Mouse (Mus musculus) urinary bladder, adult 2 months (tissue): ENCODE measurements around the gene Prss45. TPM values are rescaled to one million over a fixed set of nuclear protein-coding genes. Genes with fewer than 3 reads are reported as not detected.

Experiments
- polyA plus RNA-seq: library from polyadenylated mRNA; depleted of rRNA; stranded (reverse); fragments of >200 nt; gene quantifications from 2 replicates; pipeline ENCODE4 v1.2.3, GENCODE M21; 2012; rRNA removed

The Prss45 gene
- polyA plus RNA-seq, 1 experiment: not detected

Other genes starting within 250 kb of the Prss45 start
- gene Nradd, start 210.1 kb upstream of the Prss45 start, polyA plus RNA-seq: 26.8 and 36.6 TPM in 2 replicates
- gene Nbeal2, start 180.4 kb upstream of the Prss45 start, polyA plus RNA-seq: 42.8 and 59.9 TPM in 2 replicates
- 119 and 152 TPM in 2 replicates for gene Ccdc12, start 178.1 kb upstream of the Prss45 start, polyA plus RNA-seq
- gene Myl3, start 92.7 kb upstream of the Prss45 start, polyA plus RNA-seq: not detected in 2 replicates
- gene Pth1r, start 87.4 kb upstream of the Prss45 start, polyA plus RNA-seq: 20.4 and 23.0 TPM in 2 replicates
- not detected in 2 replicates for gene Prss42, start 36.4 kb upstream of the Prss45 start, polyA plus RNA-seq
- gene Prss44, start 20.6 kb upstream of the Prss45 start, polyA plus RNA-seq: not detected in 2 replicates
- gene Prss43, start 7.9 kb upstream of the Prss45 start, polyA plus RNA-seq: not detected in 2 replicates
- not detected in 2 replicates for gene Prss46, start 9.9 kb downstream of the Prss45 start, polyA plus RNA-seq
- not detected in 2 replicates for gene Prss50, start 23.4 kb downstream of the Prss45 start, polyA plus RNA-seq
- gene Als2cl, start 45.3 kb downstream of the Prss45 start, polyA plus RNA-seq: 55.6 and 65.7 TPM in 2 replicates
- 5.2 and 7.3 TPM in 2 replicates for gene Tmie, start 45.5 kb downstream of the Prss45 start, polyA plus RNA-seq
- not detected in 2 replicates for gene Fam240a, start 82.3 kb downstream of the Prss45 start, polyA plus RNA-seq
- gene Tdgf1, start 111.6 kb downstream of the Prss45 start, polyA plus RNA-seq: not detected in 2 replicates
- 0.06 TPM in 2 replicates for gene Lrrc2, start 117.0 kb downstream of the Prss45 start, polyA plus RNA-seq
- 0.83 and 0.96 TPM in 2 replicates for gene Rtp3, start 156.0 kb downstream of the Prss45 start, polyA plus RNA-seq
- gene Ltf, start 184.7 kb downstream of the Prss45 start, polyA plus RNA-seq: not detected in 2 replicates
- gene Ccrl2, start 222.9 kb downstream of the Prss45 start, polyA plus RNA-seq: 7.4 and 8.9 TPM in 2 replicates